Mouse (Mus musculus) stomach, postnatal 0 days (tissue): ENCODE data around the gene Uvrag.

Experiments used
- CTCF ChIP-seq: IDR thresholded peaks from 2 replicates; pipeline ENCODE4 v1.5.1; 2016; ENCODE audit warnings: antibody characterized with exemption, low read depth, mild to moderate bottlenecking, moderate library complexity
- EP300 ChIP-seq: optimal IDR thresholded peaks from 2 replicates; pipeline ENCODE3; 2016; ENCODE audit warnings: antibody characterized with exemption

DNA sequence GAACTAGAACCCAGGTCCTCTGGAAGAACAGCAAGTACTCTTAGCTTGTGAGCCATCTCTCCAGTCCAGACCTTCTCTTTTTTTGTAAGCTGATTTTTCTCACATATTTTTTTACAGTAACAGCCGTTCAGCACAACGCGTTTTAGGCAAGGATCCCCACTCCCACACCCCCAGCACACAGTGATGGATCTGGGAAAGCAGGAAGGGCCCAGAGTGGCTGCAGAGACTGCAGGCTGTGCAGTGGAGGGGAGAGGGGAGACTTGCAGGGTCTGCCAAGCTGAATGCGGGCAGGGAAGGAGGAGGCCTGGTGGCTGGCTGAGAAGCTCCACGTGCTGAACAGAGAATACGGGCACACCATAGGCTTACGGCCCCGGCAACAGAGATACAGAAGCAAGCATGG, 243.6 kb downstream of the Uvrag start:
- TF ChIP-seq CTCF (no peak), EP300 (no peak)
